ENCODE assay signal across 25 mouse cellular contexts in the genomic region with DNA sequence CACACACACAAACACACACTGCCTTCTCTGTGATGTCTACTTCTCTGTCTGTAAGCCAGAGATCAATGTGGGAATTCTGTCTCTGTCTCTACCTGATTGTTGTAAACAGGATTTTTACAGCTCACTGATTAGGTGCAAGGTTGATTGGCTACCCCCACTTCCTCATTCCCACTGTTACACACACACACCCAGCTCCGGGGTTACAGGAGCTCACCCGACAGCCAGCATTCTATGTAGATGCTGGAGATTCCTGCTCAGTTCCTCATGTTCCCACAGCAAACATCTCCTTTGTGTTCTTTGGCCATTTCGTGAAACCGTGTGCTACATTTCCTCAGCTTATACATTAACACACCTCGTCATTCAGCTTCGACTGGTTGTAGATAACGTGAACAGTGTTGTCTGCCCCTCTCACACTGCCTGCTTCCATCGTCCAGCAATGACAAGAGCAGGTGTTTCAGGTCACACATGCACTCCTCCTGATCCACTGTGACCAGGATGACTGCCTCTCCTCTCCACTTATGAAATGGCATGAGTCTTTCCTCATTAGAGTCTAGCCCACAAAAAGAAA.
A peak's percentile ranks its signal among the peaks of the same experiment; 100 is the strongest.
DNase-seq lines count a peak whose midpoint lies in the region; ATAC-seq lines count a peak whose summit lies in the region.
"Had no signal": no experiment of that assay in that cellular context is flagged by ENCODE, and none has a peak within 500 bp of the region (broad histone marks: within the 10 kb centered on the region; RNA-seq: fewer than 3 reads in every experiment).

No protein-coding gene starts in this region.

- H3K4me3 ChIP-seq in intestine, embryonic 14.5 days (ENCODE audit: low read depth, low read length) = no peak overlapping the region
- no peak overlapping the region for H3K4me3 ChIP-seq in intestine, embryonic 15.5 days (replicated peaks)
- no peak overlapping the region for H3K4me3 ChIP-seq in stomach, embryonic 15.5 days (replicated peaks)
- H3K4me3 ChIP-seq: embryonic facial prominence, embryonic 12.5 days; forebrain, embryonic 15.5 days; heart, adult 2 months; heart, embryonic 12.5 days; left cerebral cortex, adult 2 months; limb, embryonic 13.5 days; neural tube, embryonic 15.5 days had no signal

- no peak overlapping the region for H3K4me2 ChIP-seq in intestine, embryonic 14.5 days (ENCODE audit: low read length)
- peak overlapping the region; percentile 9; the same call in 1 of the 2 replicates for H3K4me2 ChIP-seq in intestine, embryonic 15.5 days (replicated peaks)
- H3K4me2 ChIP-seq in stomach, embryonic 15.5 days = no peak overlapping the region
- H3K4me2 ChIP-seq: embryonic facial prominence, embryonic 12.5 days; forebrain, embryonic 15.5 days; heart, embryonic 12.5 days; hindbrain, embryonic 14.5 days; limb, embryonic 13.5 days; liver, embryonic 11.5 days; neural tube, embryonic 15.5 days had no signal

- no peaks in the 10 kb centered on the region for H3K36me3 ChIP-seq in intestine, embryonic 14.5 days (ENCODE audit: control insufficient read depth, insufficient read depth, low read length)
- H3K36me3 ChIP-seq in intestine, embryonic 15.5 days = no peaks in the 10 kb centered on the region
- no peaks in the 10 kb centered on the region for H3K36me3 ChIP-seq in stomach, embryonic 15.5 days
- H3K36me3 ChIP-seq: embryonic facial prominence, embryonic 12.5 days; forebrain, embryonic 15.5 days; heart, embryonic 12.5 days; limb, embryonic 13.5 days; neural tube, embryonic 15.5 days had no signal

- WGBS in intestine, embryonic 14.5 days = 64% methylated on average over 8 of the region's 8 CpGs
- 50% methylated on average over 8 of the region's 8 CpGs for WGBS in intestine, embryonic 15.5 days
- WGBS in stomach, embryonic 15.5 days = 51% methylated on average over 8 of the region's 8 CpGs

- H3K27ac ChIP-seq in intestine, embryonic 14.5 days (ENCODE audit: low read depth) = no peak overlapping the region
- H3K27ac ChIP-seq in intestine, embryonic 15.5 days = no peak overlapping the region
- H3K27ac ChIP-seq in stomach, embryonic 15.5 days = no peak overlapping the region
- H3K27ac ChIP-seq: embryonic facial prominence, embryonic 12.5 days; forebrain, embryonic 15.5 days; heart, adult 2 months; hindbrain, embryonic 14.5 days; left cerebral cortex, adult 2 months; limb, embryonic 13.5 days; neural tube, embryonic 15.5 days had no signal

- H3K27me3 ChIP-seq in intestine, embryonic 14.5 days (replicated peaks; ENCODE audit: control insufficient read depth, insufficient read depth, low read length) = no peaks in the 10 kb centered on the region
- no peaks in the 10 kb centered on the region for H3K27me3 ChIP-seq in intestine, embryonic 15.5 days (replicated peaks)
- no peaks in the 10 kb centered on the region for H3K27me3 ChIP-seq in stomach, embryonic 15.5 days (replicated peaks)
- H3K27me3 ChIP-seq: embryonic facial prominence, embryonic 12.5 days; forebrain, embryonic 15.5 days; heart, embryonic 12.5 days; limb, embryonic 13.5 days; neural tube, embryonic 15.5 days had no signal

- peak; percentile 75 for ATAC-seq in intestine, embryonic 14.5 days (replicated peaks; ENCODE audit: low FRiP score, low TSS enrichment, low read depth)
- peak; percentile 96 for ATAC-seq in intestine, embryonic 15.5 days
- ATAC-seq in stomach, embryonic 15.5 days (ENCODE audit: insufficient read depth, low FRiP score, low read depth) = peak; percentile 70
- no peak for ATAC-seq in granulocyte monocyte progenitor cell, adult 5-6 weeks (replicated peaks; ENCODE audit: poor library complexity, severe bottlenecking)
- ATAC-seq: forebrain, embryonic 15.5 days had no signal

- no peaks in the 10 kb centered on the region for H3K9me3 ChIP-seq in intestine, embryonic 14.5 days (ENCODE audit: control insufficient read depth, low read length)
- H3K9me3 ChIP-seq in intestine, embryonic 15.5 days = no peaks in the 10 kb centered on the region
- H3K9me3 ChIP-seq in stomach, embryonic 15.5 days = no peaks in the 10 kb centered on the region
- H3K9me3 ChIP-seq: embryonic facial prominence, embryonic 12.5 days; forebrain, embryonic 15.5 days; heart, embryonic 12.5 days; limb, embryonic 13.5 days; neural tube, embryonic 15.5 days had no signal

- no peaks in the 10 kb centered on the region for H3K4me1 ChIP-seq in intestine, embryonic 14.5 days (replicated peaks; ENCODE audit: control insufficient read depth, insufficient read depth, low read length)
- no peaks in the 10 kb centered on the region for H3K4me1 ChIP-seq in intestine, embryonic 15.5 days (replicated peaks)
- H3K4me1 ChIP-seq in stomach, embryonic 15.5 days = no peaks in the 10 kb centered on the region
- H3K4me1 ChIP-seq: embryonic facial prominence, embryonic 12.5 days; forebrain, embryonic 15.5 days; heart, embryonic 12.5 days; limb, embryonic 13.5 days; neural tube, embryonic 15.5 days had no signal

- DNase-seq in kidney, postnatal 14 days = peak; percentile 1
- no peak for DNase-seq in kidney, adult 18-20 months
- peak; percentile 50 for DNase-seq in intestine, embryonic 14.5 days (ENCODE audit: low spot score)
- DNase-seq in thymus, postnatal 0 days (ENCODE audit: low spot score) = no peak
- DNase-seq: adrenal gland, postnatal 25 days; B cell, adult 2 months; cerebellum, adult 11-12 months; cerebellum, adult 9-11 months; embryo, embryonic 11 days; gastrocnemius, postnatal 36 days; heart, adult 2 months; lung, postnatal 4 days; right cerebral cortex, adult 18-20 months; thymus, postnatal 25 days had no signal

- H3K9ac ChIP-seq in intestine, embryonic 14.5 days (ENCODE audit: low read length) = no peak overlapping the region
- no peak overlapping the region for H3K9ac ChIP-seq in intestine, embryonic 15.5 days
- H3K9ac ChIP-seq in stomach, embryonic 15.5 days = no peak overlapping the region
- H3K9ac ChIP-seq: embryonic facial prominence, embryonic 12.5 days; forebrain, embryonic 15.5 days; heart, embryonic 12.5 days; hindbrain, embryonic 14.5 days; limb, embryonic 13.5 days; neural tube, embryonic 15.5 days had no signal

Comparison
In these comparisons a context has a peak if more than half of its experiments do, and no peak if none do; other contexts are left out.
1. DNase-seq: peak in kidney, postnatal 14 days (single experiment) and intestine, embryonic 14.5 days (single experiment); none in kidney, adult 18-20 months (single experiment) and thymus, postnatal 0 days (single experiment).